Comparison of ENCODE assay signal across 28 mouse cellular contexts in genomic region chr11:75308650-75309049, GRCm38 (mm10). TPM values are rescaled to one million over a fixed set of nuclear protein-coding genes. Genes with fewer than 3 reads are reported as not detected.
DNase-seq lines count a peak whose midpoint lies in the region; ATAC-seq and TF ChIP-seq lines count a peak whose summit lies in the region.
"Had no signal": no experiment of that assay in that cellular context is flagged by ENCODE, and none has a peak within 500 bp of the region (broad histone marks: within the 10 kb centered on the region; RNA-seq: fewer than 3 reads in every experiment).

No protein-coding gene starts in this region.

- ATAC-seq in intestine, postnatal 0 days = no peak

- H3K9ac ChIP-seq in intestine, postnatal 0 days (ENCODE audit: low read depth, low read length) = no peak overlapping the region
- H3K9ac ChIP-seq: forebrain, embryonic 12.5 days; heart, embryonic 12.5 days; limb, embryonic 15.5 days; liver, embryonic 15.5 days; lung, embryonic 15.5 days; neural tube, embryonic 13.5 days; stomach, embryonic 15.5 days had no signal

- intact Hi-C loops in left cerebral cortex, adult 2 months (cut with DNase I) = no loop called here

- peak overlapping the region; percentile 36; the same call in 1 of the 2 replicates for H3K27ac ChIP-seq in kidney, adult 2 months (ENCODE audit: insufficient read depth, low read depth, low read length)
- peak overlapping the region; percentile 44; the same call in 1 of the 2 replicates for H3K27ac ChIP-seq in left cerebral cortex, adult 2 months
- H3K27ac ChIP-seq in bone marrow, adult 2 months (ENCODE audit: control insufficient read depth, insufficient read depth, low read depth, low read length, poor library complexity) = 0 out of 2 replicates have a peak overlapping the region, but pooled peaks have one; percentile 31
- H3K27ac ChIP-seq in intestine, postnatal 0 days (ENCODE audit: low read depth, low read length) = no peak overlapping the region
- H3K27ac ChIP-seq: forebrain, embryonic 12.5 days; limb, embryonic 15.5 days; liver, embryonic 15.5 days; lung, embryonic 15.5 days; neural tube, embryonic 13.5 days; stomach, embryonic 15.5 days had no signal

- TF ChIP-seq CTCF in kidney, adult 2 months (conservative IDR thresholded peaks at IDR 0.05; ENCODE audit: insufficient read depth, insufficient read length, low read depth, low read length) = no peak
- TF ChIP-seq CTCF in left cerebral cortex, adult 2 months (IDR thresholded peaks at IDR 0.05) = no peak
- TF ChIP-seq CTCF in bone marrow, adult 2 months (IDR thresholded peaks at IDR 0.05; ENCODE audit: control insufficient read depth, insufficient read depth, low read length) = no peak
- no peak for TF ChIP-seq CTCF in intestine, postnatal 0 days (IDR thresholded peaks at IDR 0.05; ENCODE audit: low read depth)

- H3K4me1 ChIP-seq in kidney, adult 2 months (ENCODE audit: control insufficient read depth, insufficient read depth, low read length) = no peaks in the 10 kb centered on the region
- H3K4me1 ChIP-seq in bone marrow, adult 2 months (ENCODE audit: control insufficient read depth, insufficient read depth, low read length) = no peaks in the 10 kb centered on the region
- no peaks in the 10 kb centered on the region for H3K4me1 ChIP-seq in intestine, postnatal 0 days (replicated peaks; ENCODE audit: control insufficient read depth, insufficient read depth, low read length)
- H3K4me1 ChIP-seq: forebrain, embryonic 12.5 days; heart, embryonic 12.5 days; limb, embryonic 15.5 days; lung, embryonic 15.5 days; neural tube, embryonic 13.5 days; stomach, embryonic 15.5 days had no signal

- no peak overlapping the region for H3K4me3 ChIP-seq in kidney, adult 2 months (ENCODE audit: insufficient read depth, low read depth, low read length)
- no peak overlapping the region for H3K4me3 ChIP-seq in left cerebral cortex, adult 2 months
- H3K4me3 ChIP-seq in bone marrow, adult 2 months (replicated peaks; ENCODE audit: control insufficient read depth, low read depth, low read length) = no peak overlapping the region
- H3K4me3 ChIP-seq in intestine, postnatal 0 days (ENCODE audit: low read depth, low read length) = no peak overlapping the region
- H3K4me3 ChIP-seq: erythroblast, embryonic 14.5 days; forebrain, embryonic 12.5 days; heart, embryonic 12.5 days; limb, embryonic 15.5 days; liver, embryonic 15.5 days; lung, embryonic 15.5 days; myocyte; neural tube, embryonic 13.5 days; stomach, embryonic 15.5 days had no signal

- no peaks in the 10 kb centered on the region for H3K9me3 ChIP-seq in intestine, postnatal 0 days (ENCODE audit: control insufficient read depth)
- H3K9me3 ChIP-seq: forebrain, embryonic 12.5 days; heart, embryonic 12.5 days; limb, embryonic 15.5 days; liver, embryonic 15.5 days; lung, embryonic 15.5 days; neural tube, embryonic 13.5 days; stomach, embryonic 15.5 days had no signal

- H3K4me2 ChIP-seq in intestine, postnatal 0 days (replicated peaks; ENCODE audit: low read depth) = no peak overlapping the region
- H3K4me2 ChIP-seq: forebrain, embryonic 12.5 days; heart, embryonic 12.5 days; limb, embryonic 15.5 days; liver, embryonic 15.5 days; lung, embryonic 15.5 days; neural tube, embryonic 13.5 days; stomach, embryonic 15.5 days had no signal

- DNase-seq in kidney, adult 2 months = no peak
- no peak for DNase-seq in kidney, adult 11 months
- DNase-seq in left cerebral cortex, adult 2 months (ENCODE audit: extremely low spot score in 1 of 2, low spot score in 2 of 2) = no peak
- DNase-seq in left cerebral cortex, adult 18-20 months (ENCODE audit: low spot score in 2 of 2) = no peak
- DNase-seq in ZHBTc4 (ENCODE audit: low read depth, low spot score) = peak; percentile 39
- no peak for DNase-seq in ovary, postnatal 10 days (ENCODE audit: low spot score)
- DNase-seq: adrenal gland, postnatal 14 days; cerebellum, adult 11-12 months; cerebellum, postnatal 10 days; gastrocnemius, postnatal 10 days; heart, adult 18-20 months; kidney, postnatal 14 days; left cerebral cortex, postnatal 4 days; lung, postnatal 4 days; right cerebral cortex, adult 18-20 months; right cerebral cortex, postnatal 4 days; thymus, postnatal 25 days had no signal

- no peaks in the 10 kb centered on the region for H3K27me3 ChIP-seq in kidney, adult 2 months (replicated peaks; ENCODE audit: control insufficient read depth, insufficient read depth, low read length)
- no peaks in the 10 kb centered on the region for H3K27me3 ChIP-seq in intestine, postnatal 0 days (replicated peaks; ENCODE audit: control insufficient read depth, insufficient read depth, low read length)
- H3K27me3 ChIP-seq: forebrain, embryonic 12.5 days; heart, embryonic 12.5 days; limb, embryonic 15.5 days; liver, embryonic 15.5 days; lung, embryonic 15.5 days; neural tube, embryonic 13.5 days; stomach, embryonic 15.5 days had no signal

- no peaks in the 10 kb centered on the region; the same call in 1 of the 2 replicates for H3K36me3 ChIP-seq in kidney, adult 2 months (ENCODE audit: control insufficient read depth, insufficient read depth, low read length)
- peaks cover 71% of the 10 kb centered on the region for H3K36me3 ChIP-seq in intestine, postnatal 0 days (ENCODE audit: control insufficient read depth, insufficient read depth)

- 73% methylated on average over 4 of the region's 4 CpGs for WGBS in kidney, adult 2 months
- WGBS in bone marrow, adult 2 months = 92% methylated on average over 4 of the region's 4 CpGs
- 93% methylated on average over 4 of the region's 4 CpGs for WGBS in intestine, postnatal 0 days

- no peak for TF ChIP-seq POLR2A in kidney, adult 2 months (IDR thresholded peaks at IDR 0.05; ENCODE audit: low read depth, low read length)
- no peak for TF ChIP-seq POLR2A in bone marrow, adult 2 months (IDR thresholded peaks at IDR 0.05; ENCODE audit: borderline replicate concordance, control insufficient read depth, low read depth, low read length)

RNA-seq across cellular contexts. Expression of gene Rpa1, which starts 39.5 kb away (rescaled TPM):
- polyA plus RNA-seq in kidney, adult 2 months (2012; rRNA removed) = 17.0 and 21.3 TPM in 2 replicates
- 10 to 100 TPM; 41.9 to 42.3 TPM for total RNA-seq in left cerebral cortex, adult 2 months (2021)
- 10 to 100 TPM; 47.2 to 49.9 TPM for total RNA-seq in left cerebral cortex, adult 18-20 months (2021)
- polyA plus RNA-seq in bone marrow, adult 2 months (2011; ENCODE audit: insufficient read depth, insufficient read length, low replicate concordance, missing spikeins) = 40.3 and 44.6 TPM in 2 replicates
- 32.1 and 34.4 TPM in 2 replicates for polyA plus RNA-seq in intestine, postnatal 0 days (2015; fragmentation: Nextera tagmentation; extraction: Ambion mirVana)

RNA-seq across cellular contexts. Expression of gene Smyd4, which starts 39.6 kb away (rescaled TPM):
- 7.1 and 7.2 TPM in 2 replicates for polyA plus RNA-seq in kidney, adult 2 months (2012; rRNA removed)
- total RNA-seq in left cerebral cortex, adult 2 months (2021) = 10 to 100 TPM; 15.0 to 16.5 TPM
- 10 to 100 TPM; 13.7 to 17.5 TPM for total RNA-seq in left cerebral cortex, adult 18-20 months (2021)
- polyA plus RNA-seq in bone marrow, adult 2 months (2011; ENCODE audit: insufficient read depth, insufficient read length, low replicate concordance, missing spikeins) = 1.1 and 2.0 TPM in 2 replicates
- polyA plus RNA-seq in intestine, postnatal 0 days (2015; fragmentation: Nextera tagmentation; extraction: Ambion mirVana) = 3.1 and 3.4 TPM in 2 replicates
